Mouse (Mus musculus): ENCODE measurements around the gene Rack1.

DNA sequence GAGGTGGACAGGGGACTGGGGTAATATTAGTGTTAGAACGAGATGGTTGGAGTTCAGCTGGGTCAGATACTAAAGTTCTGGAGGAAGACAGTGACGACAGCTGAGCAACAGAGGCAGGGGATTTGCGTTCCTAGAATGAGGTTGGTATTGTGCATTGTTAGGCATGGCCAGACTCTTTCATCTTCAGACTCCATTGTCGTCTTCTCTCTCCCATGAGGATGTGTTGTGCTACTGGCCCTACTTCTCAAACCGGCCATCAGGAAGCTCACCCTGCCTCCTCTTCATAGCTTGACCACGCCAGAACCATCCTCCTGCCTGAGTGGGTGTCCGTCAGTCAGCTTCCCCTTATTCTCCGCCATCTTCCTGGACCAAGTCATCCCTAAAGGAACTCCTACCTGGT is 41.1 kb upstream of the Rack1 start:
- TF ChIP-seq CTCF (IDR thresholded peaks at IDR 0.05; ENCODE audit: low read depth) (no peak), EP300 (IDR thresholded peaks at IDR 0.05; ENCODE audit: low read depth) (no peak)

All from liver, embryonic 14.5 days (tissue).